Mouse (Mus musculus): ENCODE measurements around the gene Rab40c. TPM values are rescaled to one million over a fixed set of nuclear protein-coding genes. Genes with fewer than 3 reads are reported as not detected.

Rab40c gene
- total and polyA plus RNA-seq, 3 experiments = 3.7 to 23.2 TPM; not detected in 1

- Histone ChIP-seq H3K4me3 (ENCODE audit: control insufficient read depth in 1 of 2, insufficient read depth in 1 of 2, low read depth in 2 of 2, low read length in 2 of 2) (peak overlapping the region; percentile 0 to 78; a peak in 3 of 4 replicates), H3K9ac (ENCODE audit: control insufficient read depth, low read depth, low read length, poor library complexity, severe bottlenecking) (peak overlapping the region; percentile 56), H3K27me3 (ENCODE audit: control insufficient read depth in 1 of 2, insufficient read depth in 2 of 2, low read length in 2 of 2) (no peaks in the 10 kb centered on the region), H3K79me2 (ENCODE audit: control insufficient read depth, insufficient read depth, low read length, poor library complexity) (peaks cover 27% of the 10 kb centered on the region), H3K9me3 (replicated peaks; ENCODE audit: insufficient read depth, low read length) (no peaks in the 10 kb centered on the region), H3K36me3 (ENCODE audit: control insufficient read depth in 1 of 2, insufficient read depth in 2 of 2, low read length in 2 of 2) (peaks cover 0 to 17% of the 10 kb centered on the region in 2 experiments; a peak in 3 of 4 replicates), H3K27ac (ENCODE audit: control insufficient read depth, low read depth, low read length) (peak overlapping the region; percentile 95), H3K4me1 (ENCODE audit: control insufficient read depth in 1 of 2, insufficient read depth in 2 of 2, low read length in 2 of 2) (peaks cover 10 to 30% of the 10 kb centered on the region in 2 experiments)
- DNase-seq (ENCODE audit: low read depth, low spot score) = no peak
- TF ChIP-seq MAZ (IDR thresholded peaks at IDR 0.05; ENCODE audit: low read depth, low read length) (0 out of 2 replicates have a peak, but pooled peaks have one; percentile 4), USF1 (IDR thresholded peaks at IDR 0.05; ENCODE audit: low read depth, low read length) (no peak), ZKSCAN1 (IDR thresholded peaks at IDR 0.05; ENCODE audit: low read depth, low read length) (no peak), POLR2A (IDR thresholded peaks at IDR 0.05; ENCODE audit: control insufficient read depth in 1 of 2, insufficient read depth in 1 of 2, low read depth in 1 of 2, low read length in 2 of 2, poor library complexity in 1 of 2) (no peak), ETS1 (IDR thresholded peaks at IDR 0.05; ENCODE audit: low read depth, low read length) (no peak), CTCF (IDR thresholded peaks at IDR 0.05 in 2 of 3, conservative IDR thresholded peaks at IDR 0.05 in 1 of 3; ENCODE audit: control insufficient read depth in 1 of 3, insufficient read depth in 1 of 3, low read depth in 2 of 3, low read length in 3 of 3, poor library complexity in 1 of 3, severe bottlenecking in 1 of 3) (peak in 2 of 3 experiments; percentile 7 to 17; a peak in 2 of 6 replicates), RAD21 (IDR thresholded peaks at IDR 0.05; ENCODE audit: low read depth, low read length) (no peak), NELFE (IDR thresholded peaks at IDR 0.05; ENCODE audit: low read depth, low read length) (no peak), MAX (IDR thresholded peaks at IDR 0.05; ENCODE audit: low read length) (no peak), RCOR1 (IDR thresholded peaks at IDR 0.05; ENCODE audit: low read depth, low read length) (no peak), E2F4 (IDR thresholded peaks at IDR 0.05; ENCODE audit: borderline replicate concordance, low read depth, low read length) (no peak), EP300 (IDR thresholded peaks at IDR 0.05; ENCODE audit: low read depth in 1 of 2, low read length in 2 of 2) (no peak), KAT2A (conservative IDR thresholded peaks at IDR 0.05; ENCODE audit: low read depth, low read length) (no peak)
These were observed 23.7 kb upstream of the Rab40c start for GRCm38 (mm10) chr17:25943221-25943620.

GRCm38 (mm10) chr17:25942597-25943151 lies 23.1 kb upstream of the Rab40c start:
- H3K79me2 ChIP-seq (ENCODE audit: control insufficient read depth, insufficient read depth, low read length, poor library complexity) = peaks cover 27% of the 10 kb centered on the region
- H3K27me3 ChIP-seq (ENCODE audit: control insufficient read depth in 1 of 2, insufficient read depth in 2 of 2, low read length in 2 of 2) = no peaks in the 10 kb centered on the region
- H3K36me3 ChIP-seq (ENCODE audit: control insufficient read depth in 1 of 2, insufficient read depth in 2 of 2, low read length in 2 of 2) = peaks cover 0 to 17% of the 10 kb centered on the region in 2 experiments; a peak in 3 of 4 replicates
- peak overlapping the region; percentile 63 to 78 for H3K4me3 ChIP-seq (ENCODE audit: control insufficient read depth in 1 of 2, insufficient read depth in 1 of 2, low read depth in 2 of 2, low read length in 2 of 2)
- peak overlapping the region; percentile 95 for H3K27ac ChIP-seq (ENCODE audit: control insufficient read depth, low read depth, low read length)
- no peaks in the 10 kb centered on the region for H3K9me3 ChIP-seq (replicated peaks; ENCODE audit: insufficient read depth, low read length)
- H3K4me1 ChIP-seq (ENCODE audit: control insufficient read depth in 1 of 2, insufficient read depth in 2 of 2, low read length in 2 of 2) = peaks cover 10 to 30% of the 10 kb centered on the region in 2 experiments
- DNase-seq (ENCODE audit: low read depth, low spot score) = peak; percentile 93
- peak overlapping the region; percentile 92 for H3K9ac ChIP-seq (ENCODE audit: control insufficient read depth, low read depth, low read length, poor library complexity, severe bottlenecking)
- TF ChIP-seq HCFC1 (IDR thresholded peaks at IDR 0.05; ENCODE audit: low read depth, low read length) = no peak
- TF ChIP-seq MAFK (IDR thresholded peaks at IDR 0.05; ENCODE audit: borderline replicate concordance, low read depth, low read length) = no peak; the same call in 1 of the 2 replicates
- no peak for TF ChIP-seq ELF1 (IDR thresholded peaks at IDR 0.05; ENCODE audit: low read depth, low read length)
- TF ChIP-seq MAZ (IDR thresholded peaks at IDR 0.05; ENCODE audit: low read depth, low read length) = no peak; the same call in 1 of the 2 replicates
- TF ChIP-seq TCF12 (IDR thresholded peaks at IDR 0.05; ENCODE audit: low read depth, low read length) = peak; percentile 99
- TF ChIP-seq MYB (IDR thresholded peaks at IDR 0.05; ENCODE audit: low read depth, low read length) = peak; percentile 50; the same call in 1 of the 2 replicates
- no peak for TF ChIP-seq KAT2A (conservative IDR thresholded peaks at IDR 0.05; ENCODE audit: low read depth, low read length)
- TF ChIP-seq UBTF (IDR thresholded peaks at IDR 0.05; ENCODE audit: borderline replicate concordance, insufficient read depth, low read depth, low read length) = no peak; the same call in 1 of the 2 replicates
- TF ChIP-seq GATA1 (IDR thresholded peaks at IDR 0.05; ENCODE audit: low read depth, low read length) = peak; percentile 85
- TF ChIP-seq MAX (IDR thresholded peaks at IDR 0.05; ENCODE audit: low read length) = peak; percentile 33; the same call in 1 of the 2 replicates
- peak; percentile 57; the same call in 1 of the 2 replicates for TF ChIP-seq MEF2A (IDR thresholded peaks at IDR 0.05; ENCODE audit: extremely low read depth, insufficient replicate concordance, low read depth, low read length, poor library complexity, severe bottlenecking)
- no peak for TF ChIP-seq CTCF (IDR thresholded peaks at IDR 0.05 in 2 of 3, conservative IDR thresholded peaks at IDR 0.05 in 1 of 3; ENCODE audit: control insufficient read depth in 1 of 3, insufficient read depth in 1 of 3, low read depth in 2 of 3, low read length in 3 of 3, poor library complexity in 1 of 3, severe bottlenecking in 1 of 3)
- TF ChIP-seq TAL1 (IDR thresholded peaks at IDR 0.05; ENCODE audit: low read length) = peak; percentile 98
- TF ChIP-seq MYC (IDR thresholded peaks at IDR 0.05; ENCODE audit: low read depth, low read length) = no peak
- no peak; the same call in 1 of the 2 replicates for TF ChIP-seq POLR2AphosphoS2 (IDR thresholded peaks at IDR 0.05; ENCODE audit: low read length)
- TF ChIP-seq SMC3 (IDR thresholded peaks at IDR 0.05; ENCODE audit: low read depth, low read length) = no peak
- no peak; the same call in 1 of the 2 replicates for TF ChIP-seq TBP (IDR thresholded peaks at IDR 0.05; ENCODE audit: low read depth, low read length)
- no peak for TF ChIP-seq BHLHE40 (IDR thresholded peaks at IDR 0.05; ENCODE audit: borderline replicate concordance, low read depth, low read length)
- TF ChIP-seq EP300 (IDR thresholded peaks at IDR 0.05; ENCODE audit: low read depth in 1 of 2, low read length in 2 of 2) = peak; percentile 90 to 98
- peak; percentile 88 for TF ChIP-seq ZMIZ1 (IDR thresholded peaks at IDR 0.05; ENCODE audit: low read depth, low read length)
- TF ChIP-seq CHD2 (IDR thresholded peaks at IDR 0.05; ENCODE audit: low read length) = no peak
- peak; percentile 82 for TF ChIP-seq ETS1 (IDR thresholded peaks at IDR 0.05; ENCODE audit: low read depth, low read length)
- no peak for TF ChIP-seq ZKSCAN1 (IDR thresholded peaks at IDR 0.05; ENCODE audit: low read depth, low read length)

Measured in MEL (cell line).